Mouse (Mus musculus): ENCODE results near the gene Gm13279. TPM values are rescaled to one million over a fixed set of nuclear protein-coding genes. Genes with fewer than 3 reads are reported as not detected.
A peak's percentile ranks its signal among the peaks of the same experiment; 100 is the strongest.
"Not testable (repeated sequence)": the region's sequence is repeated elsewhere in the genome, so short reads cannot be mapped to it uniquely, and the experiment has no call there.

Gene Gm13279
- total RNA-seq, 2 experiments from 2014 or later, result not detected

DNA sequence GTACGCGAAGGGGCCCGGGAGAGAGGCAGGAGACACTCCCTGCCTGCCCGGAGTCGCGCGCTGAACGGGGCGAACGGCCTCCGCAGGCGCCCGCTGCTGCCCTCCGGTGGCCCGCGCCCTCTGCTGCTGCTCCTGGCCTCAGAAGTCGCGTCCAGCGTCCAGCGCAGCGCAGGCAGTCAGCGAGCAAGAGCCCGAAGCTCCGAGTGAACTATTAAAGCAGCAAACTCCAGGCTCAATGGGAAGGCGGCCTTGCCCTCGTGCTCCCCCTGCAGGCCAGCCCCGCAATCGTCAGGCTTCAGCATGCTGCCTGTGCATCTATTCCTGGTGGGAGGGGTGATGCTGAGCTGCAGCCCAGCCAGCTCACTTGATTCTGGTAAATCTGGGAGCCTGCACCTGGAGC lies 5.9 kb upstream of the Gm13279 start, which contains the start of gene Gm13278:
Gene Gm13278, plus strand, starts transcription at position 301 of the 400 bp plus-strand sequence.
- intact Hi-C loops (cut with DNase I); DNase-seq (ENCODE audit: low spot score): not testable (repeated sequence)

DNA sequence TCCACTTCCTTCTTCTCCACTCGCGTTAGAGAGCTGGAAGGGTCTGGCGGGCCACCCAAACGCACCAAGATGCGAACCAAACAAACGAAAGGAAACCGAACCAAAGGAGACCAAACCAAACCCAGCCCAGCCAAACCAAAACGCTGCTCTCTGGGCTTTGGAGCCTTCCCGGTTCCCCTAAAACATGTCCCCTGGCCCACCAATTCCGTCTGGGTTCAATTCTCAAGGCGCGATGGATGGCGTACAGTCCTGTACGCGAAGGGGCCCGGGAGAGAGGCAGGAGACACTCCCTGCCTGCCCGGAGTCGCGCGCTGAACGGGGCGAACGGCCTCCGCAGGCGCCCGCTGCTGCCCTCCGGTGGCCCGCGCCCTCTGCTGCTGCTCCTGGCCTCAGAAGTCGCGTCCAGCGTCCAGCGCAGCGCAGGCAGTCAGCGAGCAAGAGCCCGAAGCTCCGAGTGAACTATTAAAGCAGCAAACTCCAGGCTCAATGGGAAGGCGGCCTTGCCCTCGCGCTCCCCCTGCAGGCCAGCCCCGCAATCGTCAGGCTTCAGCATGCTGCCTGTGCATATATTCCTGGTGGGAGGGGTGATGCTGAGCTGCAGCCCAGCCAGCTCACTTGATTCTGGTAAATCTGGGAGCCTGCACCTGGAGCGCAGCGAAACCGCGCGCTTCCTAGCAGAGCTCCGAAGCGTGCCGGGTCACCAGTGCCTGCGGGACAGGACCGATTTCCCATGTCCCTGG lies 3.1 kb upstream of the Gm13279 start, which contains the start of gene Gm13275:
Gene Gm13275, plus strand, starts transcription at position 552 of the 740 bp plus-strand sequence.
- peak; percentile 76 for DNase-seq (ENCODE audit: low spot score)
- intact Hi-C loops (cut with DNase I), result not testable (repeated sequence)

DNA sequence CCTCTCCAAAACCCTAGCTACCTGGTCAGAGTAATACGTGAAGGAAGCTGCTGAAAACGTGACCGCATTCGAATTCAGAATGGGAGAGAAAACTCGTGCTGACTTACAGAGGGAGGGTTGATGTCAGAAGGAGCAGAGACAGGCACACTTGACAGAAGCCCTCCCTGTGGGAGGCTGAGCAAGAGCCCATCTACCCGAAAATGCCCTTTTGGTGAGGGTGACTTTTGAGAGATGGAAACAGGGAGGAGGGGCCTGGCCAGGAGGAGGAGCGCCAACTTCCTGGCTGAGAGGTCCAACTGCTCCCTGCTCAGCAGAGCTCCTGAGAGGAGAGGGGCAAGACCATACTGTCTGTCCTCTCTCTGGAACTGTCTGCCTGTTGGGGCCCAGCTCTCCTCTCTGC lies 2.2 kb downstream of the Gm13279 start, which contains the start of gene Gm13285:
Gene Gm13285, plus strand, starts transcription at position 301 of the 400 bp plus-strand sequence.
- DNase-seq (ENCODE audit: low spot score); intact Hi-C loops (cut with DNase I): not testable (repeated sequence)

DNA sequence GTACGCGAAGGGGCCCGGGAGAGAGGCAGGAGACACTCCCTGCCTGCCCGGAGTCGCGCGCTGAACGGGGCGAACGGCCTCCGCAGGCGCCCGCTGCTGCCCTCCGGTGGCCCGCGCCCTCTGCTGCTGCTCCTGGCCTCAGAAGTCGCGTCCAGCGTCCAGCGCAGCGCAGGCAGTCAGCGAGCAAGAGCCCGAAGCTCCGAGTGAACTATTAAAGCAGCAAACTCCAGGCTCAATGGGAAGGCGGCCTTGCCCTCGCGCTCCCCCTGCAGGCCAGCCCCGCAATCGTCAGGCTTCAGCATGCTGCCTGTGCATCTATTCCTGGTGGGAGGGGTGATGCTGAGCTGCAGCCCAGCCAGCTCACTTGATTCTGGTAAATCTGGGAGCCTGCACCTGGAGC lies 5.8 kb downstream of the Gm13279 start, which contains the start of gene Gm13287:
Gene Gm13287, plus strand, starts transcription at position 301 of the 400 bp plus-strand sequence.
- intact Hi-C loops (cut with DNase I); DNase-seq (ENCODE audit: low spot score): not testable (repeated sequence)

DNA sequence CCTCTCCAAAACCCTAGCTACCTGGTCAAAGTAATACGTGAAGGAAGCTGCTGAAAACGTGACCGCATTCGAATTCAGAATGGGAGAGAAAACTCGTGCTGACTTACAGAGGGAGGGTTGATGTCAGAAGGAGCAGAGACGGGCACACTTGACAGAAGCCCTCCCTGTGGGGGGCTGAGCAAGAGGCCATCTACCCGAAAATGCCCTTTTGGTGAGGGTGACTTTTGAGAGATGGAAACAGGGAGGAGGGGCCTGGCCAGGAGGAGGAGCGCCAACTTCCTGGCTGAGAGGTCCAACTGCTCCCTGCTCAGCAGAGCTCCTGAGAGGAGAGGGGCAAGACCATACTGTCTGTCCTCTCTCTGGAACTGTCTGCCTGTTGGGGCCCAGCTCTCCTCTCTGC lies 8.0 kb downstream of the Gm13279 start, which contains the start of gene Gm13288:
Gene Gm13288, plus strand, starts transcription at position 301 of the 400 bp plus-strand sequence.
- intact Hi-C loops (cut with DNase I); DNase-seq (ENCODE audit: low spot score): not testable (repeated sequence)

DNA sequence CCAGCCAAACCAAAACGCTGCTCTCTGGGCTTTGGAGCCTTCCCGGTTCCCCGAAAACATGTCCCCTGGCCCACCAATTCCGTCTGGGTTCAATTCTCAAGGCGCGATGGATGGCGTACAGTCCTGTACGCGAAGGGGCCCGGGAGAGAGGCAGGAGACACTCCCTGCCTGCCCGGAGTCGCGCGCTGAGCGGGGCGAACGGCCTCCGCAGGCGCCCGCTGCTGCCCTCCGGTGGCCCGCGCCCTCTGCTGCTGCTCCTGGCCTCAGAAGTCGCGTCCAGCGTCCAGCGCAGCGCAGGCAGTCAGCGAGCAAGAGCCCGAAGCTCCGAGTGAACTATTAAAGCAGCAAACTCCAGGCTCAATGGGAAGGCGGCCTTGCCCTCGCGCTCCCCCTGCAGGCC lies 8.6 kb downstream of the Gm13279 start:
- peak; percentile 21 for DNase-seq (ENCODE audit: low spot score)
- intact Hi-C loops (cut with DNase I), result not testable (repeated sequence)

DNA sequence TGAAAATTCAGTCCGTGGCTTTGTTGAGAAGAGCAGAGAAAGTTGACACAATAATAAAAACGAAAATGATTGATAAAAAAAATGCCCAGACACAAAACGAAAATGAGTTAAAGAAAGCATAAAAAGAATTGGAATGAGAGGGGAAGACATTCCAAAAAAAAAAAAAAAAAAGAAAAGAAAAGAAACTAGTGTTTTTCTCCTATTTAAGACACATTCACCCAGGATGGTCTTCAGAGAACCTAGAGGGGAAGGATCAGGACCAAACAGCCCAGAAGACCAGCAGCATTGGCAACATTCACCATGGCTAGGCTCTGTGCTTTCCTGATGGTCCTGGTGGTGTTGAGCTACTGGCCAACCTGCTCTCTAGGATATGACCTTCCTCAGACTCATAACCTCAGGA lies 18.7 kb downstream of the Gm13279 start, which contains the start of gene Ifna7:
Gene Ifna7, plus strand, starts transcription at position 301 of the 400 bp plus-strand sequence.
- intact Hi-C loops (cut with DNase I), result no loop called here

DNA sequence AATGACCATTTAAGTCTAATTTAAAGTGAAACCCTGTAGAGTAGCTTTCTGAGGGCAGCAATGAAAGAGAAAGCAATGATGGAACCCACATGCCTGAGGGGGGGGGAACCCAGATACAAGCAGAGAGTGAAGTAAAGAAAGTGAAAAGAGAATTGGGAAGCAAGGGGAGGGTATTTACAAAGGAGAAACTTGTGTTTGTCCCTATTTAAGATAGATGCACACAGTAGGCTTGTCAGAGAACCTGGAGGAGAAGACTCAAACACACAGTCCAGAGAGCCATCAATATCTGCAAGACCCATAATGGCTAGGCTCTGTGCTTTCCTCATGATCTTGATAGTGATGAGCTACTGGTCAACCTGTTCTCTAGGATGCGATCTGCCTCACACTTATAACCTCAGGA lies 22.5 kb downstream of the Gm13279 start, which contains the start of gene Ifna11:
Gene Ifna11, plus strand, starts transcription at position 301 of the 400 bp plus-strand sequence.
- DNase-seq (ENCODE audit: low spot score), result no peak
- intact Hi-C loops (cut with DNase I), result loop anchor here (5.0 kb wide), 1 partner anchor 137 kb away; the partner anchor contains the start of gene Ifna2

More for the DNA sequence above, 18.7 kb downstream of the Gm13279 start, which contains the start of gene Ifna7:
- DNase-seq (ENCODE audit: low spot score), result no peak

DNA sequence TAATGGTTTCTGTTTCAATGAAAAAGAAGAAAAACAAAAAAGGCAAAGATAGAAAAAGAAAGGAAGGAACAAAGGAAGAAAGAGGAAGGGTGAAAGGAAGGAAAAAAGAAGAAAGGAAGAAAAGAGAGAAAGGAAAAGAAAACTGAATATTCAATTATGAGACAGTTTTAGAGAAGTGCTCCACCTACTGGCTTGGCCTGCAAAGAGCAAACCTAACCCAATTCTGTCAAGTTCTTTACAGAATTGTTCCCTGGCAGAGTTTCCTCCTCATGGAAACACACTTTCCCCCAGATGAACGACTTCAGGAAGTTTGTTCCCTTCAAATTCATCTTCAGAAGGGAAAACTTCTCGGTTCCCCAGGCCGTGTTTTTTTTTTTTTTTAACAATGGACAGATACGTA lies 25.8 kb downstream of the Gm13279 start:
- intact Hi-C loops (cut with DNase I), result loop anchor here (5.0 kb wide), 1 partner anchor 141 kb away; the partner anchor contains the start of gene Ifna2
- DNase-seq (ENCODE audit: low spot score), result no peak

DNA sequence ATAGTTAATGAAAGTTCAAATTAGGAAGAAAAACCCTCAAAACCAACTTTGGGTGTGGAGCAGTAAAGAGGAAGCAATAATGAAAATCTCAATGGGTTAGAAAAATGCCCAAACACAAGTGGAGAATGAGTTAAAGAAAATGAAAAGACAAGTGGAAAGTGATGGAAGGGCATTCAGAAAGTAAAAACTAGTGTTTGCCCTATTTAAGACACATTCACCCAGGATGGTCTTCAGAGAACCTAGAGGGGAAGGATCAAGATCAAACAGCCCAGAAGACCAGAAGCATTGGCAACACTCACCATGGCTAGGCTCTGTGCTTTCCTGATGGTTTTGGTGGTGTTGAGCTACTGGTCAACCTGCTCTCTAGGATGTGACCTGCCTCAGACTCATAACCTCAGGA lies 29.9 kb downstream of the Gm13279 start, which contains the start of gene Ifna6:
Gene Ifna6, plus strand, starts transcription at position 301 of the 400 bp plus-strand sequence.
- intact Hi-C loops (cut with DNase I); DNase-seq (ENCODE audit: low spot score): not testable (repeated sequence)

DNA sequence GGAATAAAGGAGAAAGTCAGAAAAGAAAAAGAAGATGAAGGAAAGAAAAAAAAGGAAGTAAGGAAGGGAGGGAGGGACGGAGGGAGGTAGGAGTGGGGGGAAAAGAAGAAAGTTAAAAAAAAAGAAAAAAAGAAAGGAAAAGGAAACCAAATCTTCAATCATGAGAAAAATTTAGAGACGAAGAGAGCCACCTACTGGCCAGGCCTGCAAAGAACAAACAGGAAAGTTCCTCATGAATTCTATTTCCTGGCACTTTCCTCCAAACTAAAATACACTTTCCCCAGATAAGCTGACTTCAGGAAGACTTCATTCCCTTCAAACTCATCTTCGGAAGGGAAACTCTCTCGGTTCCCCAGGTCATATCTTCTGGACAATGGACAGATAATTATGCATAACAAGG lies 33.3 kb downstream of the Gm13279 start:
- intact Hi-C loops (cut with DNase I), result no loop called here
- no peak for DNase-seq (ENCODE audit: low spot score)

DNA sequence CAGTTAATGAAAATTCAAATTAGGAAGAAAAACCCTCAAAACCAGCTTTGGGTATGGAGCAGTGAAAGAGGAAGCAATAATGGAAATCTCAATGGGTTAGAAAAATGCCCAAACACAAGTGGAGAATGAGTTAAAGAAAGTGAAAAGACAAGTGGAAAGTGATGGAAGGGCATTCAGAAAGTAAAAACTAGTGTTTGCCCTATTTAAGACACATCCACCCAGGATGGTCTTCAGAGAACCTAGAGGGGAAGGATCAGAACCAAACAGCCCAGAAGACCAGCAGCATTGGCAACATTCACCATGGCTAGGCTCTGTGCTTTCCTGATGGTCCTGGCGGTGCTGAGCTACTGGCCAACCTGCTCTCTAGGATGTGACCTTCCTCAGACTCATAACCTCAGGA lies 38.0 kb downstream of the Gm13279 start, which contains the start of gene Ifna5:
Gene Ifna5, plus strand, starts transcription at position 301 of the 400 bp plus-strand sequence.
- intact Hi-C loops (cut with DNase I); DNase-seq (ENCODE audit: low spot score): not testable (repeated sequence)

DNA sequence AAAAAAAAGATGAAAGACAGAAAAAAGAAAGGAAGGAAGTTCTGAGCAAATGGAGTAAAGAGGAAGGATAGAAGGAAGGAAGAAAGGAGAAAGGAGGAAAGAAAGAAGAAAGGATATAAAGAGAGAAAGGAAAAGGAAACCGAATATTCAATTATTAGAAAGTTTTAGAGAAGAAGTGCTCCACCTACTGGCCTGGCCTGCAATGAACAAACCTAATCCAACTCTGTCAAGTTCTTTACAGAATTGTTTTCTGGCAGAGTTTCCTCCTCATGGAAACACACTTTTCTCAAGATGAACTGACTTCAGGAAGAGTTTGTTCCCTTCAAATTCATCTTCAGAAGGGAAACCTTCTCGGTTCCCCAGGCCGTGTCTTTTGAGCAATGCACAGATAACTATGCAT lies 41.6 kb downstream of the Gm13279 start:
- intact Hi-C loops (cut with DNase I), result no loop called here

DNA sequence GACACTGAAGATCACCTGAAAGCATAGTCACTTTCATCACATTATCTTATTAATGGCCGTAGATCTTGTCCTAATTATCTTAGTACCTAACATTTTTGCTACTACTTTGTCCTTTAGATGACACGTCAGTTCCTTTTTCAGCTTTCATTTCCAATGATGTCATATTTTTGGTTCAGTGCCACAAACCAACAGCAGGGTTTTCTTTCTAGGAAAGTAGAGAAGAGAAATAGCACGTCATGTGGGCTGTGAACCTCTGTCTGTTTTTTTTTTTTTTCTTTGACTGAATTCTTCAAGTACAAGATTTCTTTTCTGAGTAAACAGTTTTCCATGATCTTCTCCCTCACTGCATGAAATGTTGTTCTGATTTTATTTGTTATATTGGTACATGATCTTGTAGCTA lies 42.9 kb downstream of the Gm13279 start:
- no peak for DNase-seq (ENCODE audit: low spot score)
- intact Hi-C loops (cut with DNase I), result no loop called here

More for the DNA sequence above, 41.6 kb downstream of the Gm13279 start:
- DNase-seq (ENCODE audit: low spot score), result no peak

DNA sequence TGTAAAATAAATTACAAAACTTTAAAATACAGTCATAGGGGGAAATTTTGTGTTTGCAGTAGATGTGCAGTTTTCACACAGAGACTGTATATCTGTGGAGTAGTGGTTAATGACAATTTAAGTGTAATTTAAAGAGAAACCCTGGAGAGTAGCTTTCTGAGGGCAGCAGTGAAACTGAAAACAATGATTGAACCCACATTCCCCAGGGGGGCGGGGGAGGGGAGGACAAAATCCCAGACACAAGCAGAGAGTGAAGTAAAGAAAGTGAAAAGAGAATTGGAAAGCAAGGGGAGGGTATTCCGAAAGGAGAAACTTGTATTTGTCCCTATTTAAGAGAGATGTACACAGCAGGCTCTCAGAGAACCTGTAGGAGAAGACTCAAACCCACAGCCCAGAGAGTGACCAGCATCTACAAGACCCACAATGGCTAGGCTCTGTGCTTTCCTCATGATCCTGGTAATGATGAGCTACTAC lies 44.3 kb downstream of the Gm13279 start, which contains the start of gene Ifna4:
Gene Ifna4, plus strand, starts transcription at position 424 of the 474 bp plus-strand sequence.
- intact Hi-C loops (cut with DNase I), result no loop called here
- no peak for DNase-seq (ENCODE audit: low spot score)

DNA sequence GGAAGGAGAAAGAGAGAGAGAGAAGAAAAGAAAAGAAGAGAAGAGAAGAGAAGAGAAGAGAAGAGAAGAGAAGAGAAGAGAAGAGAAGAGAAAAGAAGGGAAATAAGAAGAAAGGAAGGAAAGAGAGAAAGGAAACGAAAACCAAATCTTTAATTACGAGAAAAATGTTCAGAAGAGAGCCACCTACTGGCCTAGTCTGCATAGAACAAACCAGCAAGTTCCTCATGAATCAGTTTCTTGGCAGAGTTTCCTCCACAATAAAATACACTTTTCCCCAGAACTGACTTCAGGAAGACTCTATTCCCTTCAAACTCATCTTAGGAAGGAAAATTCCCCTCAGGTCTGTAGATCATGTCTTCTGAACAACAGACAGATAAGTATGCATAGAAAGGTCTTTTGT lies 48.1 kb downstream of the Gm13279 start:
- intact Hi-C loops (cut with DNase I), result no loop called here
- DNase-seq (ENCODE audit: low spot score), result no peak

All from heart, postnatal 25 days (tissue).